In the genomic region with DNA sequence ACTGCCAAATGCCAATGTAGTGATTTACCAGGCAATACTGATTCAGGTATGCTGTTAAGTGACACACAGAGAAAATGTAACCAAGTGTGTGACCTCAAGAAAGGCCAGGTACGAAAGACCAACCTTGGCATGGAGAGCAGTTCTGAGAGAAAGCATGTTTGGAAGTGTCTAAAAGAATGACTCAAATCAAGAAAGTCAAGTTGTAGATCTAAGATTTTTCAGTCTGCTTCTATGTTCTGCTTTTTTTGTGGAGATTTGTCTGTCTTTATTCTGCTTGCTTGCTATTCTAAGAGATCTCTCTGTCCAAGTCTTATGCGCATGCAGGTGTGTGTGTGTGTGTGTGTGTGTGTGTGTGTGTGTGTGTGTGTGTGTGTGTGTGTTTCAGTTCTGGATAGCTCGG, we compare ENCODE assay signal across 30 mouse cellular contexts.
"Had no signal": no experiment of that assay in that cellular context is flagged by ENCODE, and none has a peak within 500 bp of the region (broad histone marks: within the 10 kb centered on the region; RNA-seq: fewer than 3 reads in every experiment).

No protein-coding gene starts in this region.

- H3K4me3 ChIP-seq: limb, embryonic 10.5 days; limb, embryonic 12.5 days; limb, embryonic 13.5 days; limb, embryonic 15.5 days; liver, embryonic 12.5 days; liver, embryonic 13.5 days; liver, embryonic 15.5 days; lung, embryonic 15.5 days; megakaryocyte, embryonic 14.5 days; midbrain, embryonic 10.5 days; midbrain, embryonic 12.5 days; midbrain, embryonic 13.5 days; midbrain, embryonic 15.5 days; myocyte; neural tube, embryonic 12.5 days had no signal

- DNase-seq: left cerebral cortex, postnatal 4 days; liver; liver, embryonic 13.5 days; liver, postnatal 0 days; lung, adult 18-20 months; lung, adult 2 months; lung, embryonic 14.5 days; lung, postnatal 10 days; lung, postnatal 14 days; lung, postnatal 36 days; lung, postnatal 4 days; midbrain, embryonic 14.5 days had no signal

- H3K27me3 ChIP-seq: limb, embryonic 12.5 days; limb, embryonic 13.5 days; limb, embryonic 15.5 days; liver, embryonic 12.5 days; liver, embryonic 13.5 days; liver, embryonic 15.5 days; lung, embryonic 15.5 days; megakaryocyte, embryonic 14.5 days; midbrain, embryonic 12.5 days; midbrain, embryonic 13.5 days; midbrain, embryonic 15.5 days; neural tube, embryonic 12.5 days had no signal

- H3K9ac ChIP-seq: limb, embryonic 12.5 days; limb, embryonic 13.5 days; limb, embryonic 15.5 days; liver, embryonic 12.5 days; liver, embryonic 13.5 days; liver, embryonic 14.5 days; liver, embryonic 15.5 days; liver, postnatal 0 days; lung, embryonic 14.5 days; lung, embryonic 15.5 days; midbrain, embryonic 12.5 days; midbrain, embryonic 13.5 days; midbrain, embryonic 15.5 days; neural tube, embryonic 12.5 days had no signal

- H3K9me3 ChIP-seq: limb, embryonic 10.5 days; limb, embryonic 12.5 days; limb, embryonic 13.5 days; limb, embryonic 15.5 days; liver, embryonic 12.5 days; liver, embryonic 13.5 days; liver, embryonic 15.5 days; lung, embryonic 15.5 days; megakaryocyte, embryonic 14.5 days; midbrain, embryonic 10.5 days; midbrain, embryonic 12.5 days; midbrain, embryonic 13.5 days; midbrain, embryonic 15.5 days; neural tube, embryonic 12.5 days had no signal

- H3K4me2 ChIP-seq: limb, embryonic 12.5 days; limb, embryonic 13.5 days; limb, embryonic 15.5 days; liver, embryonic 11.5 days; liver, embryonic 12.5 days; liver, embryonic 13.5 days; liver, embryonic 15.5 days; lung, embryonic 14.5 days; lung, embryonic 15.5 days; midbrain, embryonic 11.5 days; midbrain, embryonic 12.5 days; midbrain, embryonic 13.5 days; midbrain, embryonic 15.5 days; neural tube, embryonic 12.5 days had no signal

- H3K36me3 ChIP-seq: limb, embryonic 10.5 days; limb, embryonic 12.5 days; limb, embryonic 13.5 days; limb, embryonic 15.5 days; liver, embryonic 12.5 days; liver, embryonic 13.5 days; liver, embryonic 15.5 days; lung, embryonic 15.5 days; midbrain, embryonic 10.5 days; midbrain, embryonic 12.5 days; midbrain, embryonic 13.5 days; midbrain, embryonic 15.5 days; neural tube, embryonic 12.5 days had no signal

- H3K4me1 ChIP-seq: liver, embryonic 12.5 days; liver, embryonic 13.5 days; liver, embryonic 15.5 days; megakaryocyte, embryonic 14.5 days had no signal

- H3K27ac ChIP-seq: limb, embryonic 10.5 days; limb, embryonic 12.5 days; limb, embryonic 13.5 days; limb, embryonic 15.5 days; liver, embryonic 12.5 days; liver, embryonic 13.5 days; liver, embryonic 14.5 days; liver, embryonic 15.5 days; lung, embryonic 15.5 days; macrophage; midbrain, embryonic 10.5 days; midbrain, embryonic 12.5 days; midbrain, embryonic 13.5 days; midbrain, embryonic 15.5 days; neural tube, embryonic 12.5 days had no signal
